Mouse (Mus musculus) skeletal muscle tissue, adult 2 months (tissue): ENCODE measurements at regions not wholly inside any gene's neighbourhood (a gene's known extent, or its start where the extent isn't known, plus 50 kb on each side); places are given as distances from the start of the nearest gene placed in this dataset.
A peak's percentile ranks its signal among the peaks of the same experiment; 100 is the strongest.

Source experiments
- DNase-seq: peaks from one replicate; pipeline ENCODE4 v3.0.0-alpha.2; 2012; ENCODE audit warnings: low read depth, low spot score

GRCm38 (mm10) chr2:106256012-106256411 lies 252.7 kb upstream of the Dnajc24 start:
- DNase-seq, result no peak

- DNase-seq, result no peak
Measured at GRCm38 (mm10) chr2:106234358-106234757, 231.0 kb upstream of the Dnajc24 start.

DNA sequence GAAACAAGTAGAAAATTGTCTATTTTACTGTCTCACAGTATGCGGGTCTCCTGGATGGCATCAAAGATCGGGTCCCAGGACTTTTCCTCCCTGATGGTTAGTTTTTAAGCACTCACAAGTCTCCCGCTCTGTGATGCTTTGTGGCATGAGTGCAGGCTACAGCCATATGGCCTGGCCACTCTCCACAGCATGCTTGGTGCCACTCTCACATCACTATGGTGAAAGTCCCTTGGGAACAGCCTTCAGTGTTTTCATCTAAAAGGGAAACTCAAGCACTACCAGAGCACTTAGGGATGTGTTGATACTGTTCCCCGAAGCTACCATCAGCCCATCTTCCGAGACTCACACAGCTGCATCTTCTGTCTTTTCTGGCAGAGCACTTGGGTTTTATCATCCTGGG lies 227.8 kb upstream of the Dnajc24 start:
- DNase-seq, result no peak

GRCm38 (mm10) chr2:106230021-106230420 lies 226.7 kb upstream of the Dnajc24 start:
- DNase-seq, result no peak

GRCm38 (mm10) chr2:106228249-106228648 lies 224.9 kb upstream of the Dnajc24 start:
- DNase-seq, result no peak

DNA sequence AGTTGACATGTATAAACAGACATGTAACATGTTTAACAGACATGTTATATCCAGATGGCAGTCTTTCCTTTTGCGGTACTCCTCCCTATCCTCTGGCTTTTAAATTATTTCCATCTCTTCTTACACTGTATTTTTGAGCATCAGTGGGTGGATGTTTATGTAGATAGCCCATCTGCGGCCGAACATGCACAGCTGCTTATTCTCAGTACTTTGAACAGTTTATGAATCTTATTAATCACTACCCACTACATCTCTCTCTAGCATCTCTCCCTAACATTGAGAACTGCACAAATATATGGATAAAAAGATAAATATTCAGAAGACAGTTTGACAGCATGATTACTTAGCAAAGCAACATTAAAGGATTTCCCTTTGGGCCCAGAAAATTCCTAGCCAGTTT lies 212.8 kb upstream of the Dnajc24 start:
- no peak for DNase-seq

DNA sequence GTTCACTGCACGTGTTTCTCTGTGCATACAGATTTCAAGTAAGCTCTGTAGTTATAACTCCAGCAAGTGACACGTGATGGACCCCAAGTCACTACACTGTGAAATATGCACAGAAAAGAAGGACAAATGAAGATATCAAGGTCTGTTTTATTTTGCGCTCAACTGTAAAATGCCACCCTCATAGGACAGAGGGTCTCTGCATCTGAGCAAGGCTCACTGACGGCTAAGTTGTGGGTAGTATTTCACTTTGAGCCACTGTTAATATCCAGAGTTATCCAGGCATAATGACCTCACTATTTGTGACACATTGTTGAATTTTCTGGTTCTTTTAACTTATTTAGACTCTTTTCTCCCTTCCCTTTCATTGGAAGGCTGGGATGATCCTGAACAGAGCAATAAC lies 210.4 kb upstream of the Dnajc24 start:
- no peak for DNase-seq

- DNase-seq, result no peak
Measured at GRCm38 (mm10) chr2:106210773-106211172, 207.4 kb upstream of the Dnajc24 start.

DNA sequence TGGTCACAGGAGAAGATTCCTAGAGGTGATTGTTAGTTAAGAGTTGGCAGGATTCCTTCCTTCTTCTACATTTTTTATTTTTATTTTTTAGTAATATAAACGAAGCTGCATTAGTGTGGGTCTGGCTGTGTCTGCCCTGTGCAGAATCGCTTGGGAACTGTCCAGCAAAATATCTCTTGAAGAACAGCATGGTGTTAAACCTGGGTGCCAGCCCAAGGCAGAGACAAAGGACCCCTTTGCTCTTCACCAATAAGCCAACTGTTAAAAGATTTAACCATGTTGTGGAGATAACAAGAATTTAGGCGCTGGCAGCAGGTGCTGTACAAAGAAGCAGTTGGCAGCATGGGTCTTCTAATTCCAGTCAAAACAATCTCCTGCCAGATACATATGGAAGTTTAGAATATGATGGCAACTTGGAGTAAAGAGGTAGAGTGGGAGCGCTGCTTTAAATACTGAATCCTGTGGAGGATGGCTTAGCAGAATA lies 205.5 kb upstream of the Dnajc24 start:
- DNase-seq, result no peak

DNA sequence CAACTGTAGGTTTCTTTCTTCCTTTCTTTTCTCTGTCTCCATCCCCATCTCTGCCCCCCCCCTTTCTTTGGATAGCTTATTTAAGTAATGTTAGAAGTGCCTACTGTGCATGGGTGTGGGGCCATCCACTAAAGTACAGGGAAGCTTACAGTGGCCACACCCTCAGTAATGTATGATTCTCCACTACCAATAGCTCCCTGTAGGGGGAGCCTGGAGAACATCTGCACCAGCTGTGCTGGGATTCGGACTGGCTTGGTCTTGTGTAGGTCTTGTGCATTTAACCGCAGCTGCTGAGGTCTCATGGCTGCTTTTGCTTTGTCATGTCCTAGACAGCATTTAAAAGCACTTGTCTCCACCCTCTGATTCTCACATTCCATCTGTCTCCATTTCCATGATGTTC lies 196.8 kb upstream of the Dnajc24 start:
- no peak for DNase-seq

DNA sequence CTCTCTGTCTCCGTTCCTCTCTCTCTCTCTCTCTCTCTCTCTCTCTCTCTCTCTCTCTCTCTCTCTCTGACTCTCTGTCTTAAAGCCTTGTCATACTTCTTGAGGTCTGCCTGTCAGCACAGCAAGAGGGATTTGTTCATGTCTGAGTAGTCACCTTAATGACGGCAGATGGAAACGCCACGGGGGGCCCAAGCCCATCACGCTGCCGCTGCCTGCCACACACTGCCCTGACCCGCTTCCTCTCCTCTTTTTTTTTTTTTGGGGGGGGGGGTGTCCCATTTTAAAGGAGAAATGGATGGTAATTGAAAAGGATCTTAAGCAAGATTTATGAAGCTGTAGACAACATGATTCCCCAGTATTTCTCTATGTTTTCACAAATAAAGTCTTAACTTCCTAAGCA lies 191.8 kb upstream of the Dnajc24 start:
- DNase-seq, result no peak

DNA sequence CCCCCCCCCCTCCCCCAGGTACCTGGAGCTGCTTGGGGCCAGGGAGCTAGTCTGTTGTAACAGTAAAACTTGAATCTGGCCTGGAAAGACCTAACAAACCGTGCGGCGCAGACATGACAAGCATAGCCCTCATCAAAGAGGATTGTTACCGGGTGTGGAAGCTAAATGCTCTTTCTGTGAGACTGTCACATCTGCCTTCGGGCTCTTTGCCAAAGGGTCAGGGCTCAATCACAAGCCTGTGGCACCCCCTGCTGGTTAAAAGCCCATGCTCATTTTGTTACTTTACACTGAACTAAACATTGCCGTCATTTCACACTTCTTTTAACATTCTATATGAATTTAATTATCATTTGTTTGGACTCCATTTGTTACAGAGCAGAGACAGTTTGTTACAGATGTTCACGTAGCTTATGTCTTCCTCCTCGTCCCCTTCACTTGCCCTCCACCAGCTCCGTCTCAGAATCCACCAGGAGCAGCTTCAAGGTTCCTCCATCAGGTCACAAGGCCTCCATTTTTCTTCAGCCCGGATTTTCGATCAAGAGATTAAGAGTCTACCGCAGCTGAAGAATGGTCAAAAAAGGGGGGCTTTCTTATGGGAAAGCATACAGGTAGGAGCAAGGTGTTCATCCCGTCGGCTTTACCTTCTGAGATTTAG lies 191.1 kb upstream of the Dnajc24 start:
- DNase-seq, result peak; percentile 7

DNA sequence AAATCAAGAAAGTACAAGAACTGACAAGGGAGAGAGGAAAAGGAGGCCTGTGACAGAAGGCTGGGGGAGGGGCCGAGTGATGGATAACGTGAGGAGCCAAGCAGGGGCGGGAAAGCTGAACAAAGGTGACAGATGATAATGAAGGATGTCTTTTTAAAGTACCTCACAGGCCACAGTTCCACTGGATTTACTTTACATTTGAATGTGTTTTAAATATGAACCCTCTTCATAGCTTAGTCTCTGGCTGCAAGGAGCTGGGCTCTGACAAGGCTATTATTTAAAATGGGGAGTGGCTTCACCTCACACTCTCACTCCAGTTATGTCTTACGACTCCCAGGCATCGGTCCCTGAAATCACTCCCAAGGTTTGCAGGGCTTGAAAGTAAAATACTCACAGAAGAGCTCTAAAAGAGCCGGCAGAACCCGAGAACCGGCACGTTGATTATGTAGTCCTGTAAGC lies 190.6 kb upstream of the Dnajc24 start:
- no peak for DNase-seq

- no peak for DNase-seq
Measured at GRCm38 (mm10) chr2:106190579-106191322, 187.4 kb upstream of the Dnajc24 start.

- no peak for DNase-seq
Measured at GRCm38 (mm10) chr2:106183651-106184050, 180.3 kb upstream of the Dnajc24 start.

GRCm38 (mm10) chr2:106182051-106182450 lies 178.7 kb upstream of the Dnajc24 start:
- no peak for DNase-seq

DNA sequence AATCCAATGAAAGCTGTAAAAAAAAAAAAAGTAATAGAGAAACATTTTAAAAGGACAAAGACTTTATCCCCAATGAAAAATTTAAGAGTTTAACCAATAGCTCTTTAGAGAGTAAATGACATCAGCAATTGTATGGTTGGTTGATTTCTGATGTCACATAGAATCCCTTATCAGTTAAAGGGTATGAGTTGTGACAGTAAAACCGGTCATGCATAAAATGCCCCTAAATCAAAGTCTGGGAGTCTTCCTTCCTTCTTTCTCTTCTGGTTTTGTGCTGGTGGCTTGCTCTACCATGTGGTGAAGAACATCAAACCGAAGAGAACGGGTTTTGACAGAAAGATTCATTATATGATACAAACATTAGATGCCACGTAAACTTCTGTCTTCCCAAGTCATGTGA lies 159.3 kb upstream of the Dnajc24 start:
- no peak for DNase-seq

GRCm38 (mm10) chr2:106161877-106162276 lies 158.5 kb upstream of the Dnajc24 start:
- no peak for DNase-seq

- no peak for DNase-seq
Measured at GRCm38 (mm10) chr2:106149701-106150100, 146.4 kb upstream of the Dnajc24 start.

DNA sequence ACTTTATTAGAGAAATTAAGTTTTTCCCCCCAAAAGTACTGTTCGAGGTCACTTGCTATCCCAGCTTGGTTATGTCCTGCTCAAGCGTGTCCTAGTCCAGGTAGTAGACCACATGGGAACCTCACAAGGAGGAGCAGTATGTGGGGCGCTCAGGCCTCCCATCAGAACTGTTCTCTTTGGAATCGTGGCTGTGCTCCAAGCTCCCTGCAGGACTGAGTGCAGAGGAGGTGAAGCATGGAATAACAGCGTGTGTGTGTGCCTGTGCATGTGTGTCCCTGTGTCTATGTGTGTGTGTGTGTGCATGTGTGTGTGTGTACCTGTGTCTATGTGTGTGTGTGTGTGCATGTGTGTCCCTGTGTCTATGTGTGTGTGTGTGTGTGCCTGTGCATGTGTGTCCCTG lies 137.6 kb upstream of the Dnajc24 start:
- no peak for DNase-seq

DNA sequence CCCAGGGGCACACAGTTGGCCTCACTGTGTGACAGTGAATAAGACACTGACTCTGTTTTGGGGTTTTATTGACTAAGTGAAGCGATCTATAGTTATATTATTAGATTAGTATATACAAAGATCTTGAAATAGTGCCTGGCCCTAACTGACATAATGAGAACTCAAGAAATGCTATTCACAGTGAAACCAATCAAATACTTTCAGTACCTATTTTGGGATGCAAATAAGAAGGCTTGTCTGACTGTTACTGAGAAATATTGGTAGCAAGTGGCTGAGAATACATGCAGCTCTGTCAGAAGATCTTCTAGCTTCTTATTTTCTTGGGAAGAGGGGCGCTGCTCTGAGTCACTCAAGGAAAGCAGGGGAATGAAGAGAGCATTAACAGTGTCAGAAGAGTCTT lies 97.7 kb upstream of the Dnajc24 start:
- no peak for DNase-seq

- no peak for DNase-seq
Measured at GRCm38 (mm10) chr2:106086121-106086520, 82.8 kb upstream of the Dnajc24 start.
